Mouse (Mus musculus) left cerebral cortex, adult 2 months (tissue): Measurements from ENCODE around the gene Rbms1. TPM values are rescaled to one million over a fixed set of nuclear protein-coding genes. Genes with fewer than 3 reads are reported as not detected.

Source experiments
- DNase-seq, 2 experiments: peaks; one replicate each; pipeline ENCODE4 v3.0.0; 2021 to 2022; ENCODE audit warnings: low spot score in 2 of 2, mixed read lengths in 1 of 2; ENCODE audit errors: extremely low spot score in 1 of 2
- H3K27ac ChIP-seq: fragments of 200-600 bp; 2 replicates; pipeline ENCODE4 v1.8.1; 2022
- H3K4me3 ChIP-seq: fragments of 200-600 bp; 2 replicates; pipeline ENCODE4 v1.8.1; 2022
- CTCF ChIP-seq: fragments of 200-600 bp; IDR thresholded peaks from 2 replicates; pipeline ENCODE4 v1.8.1; 2022; ENCODE audit warnings: antibody characterized with exemption, mild to moderate bottlenecking, moderate library complexity
- intact Hi-C: fragments of 180-260 bp; cut with DNase I; formaldehyde crosslinking; loops from one replicate; pipeline ENCODE4 v1.15.1; 2025
- long read RNA-seq, 2 experiments: library from polyadenylated mRNA; stranded (forward); transcript quantifications; one replicate each; pipeline ENCODE4 v2.0.0; 2021; ENCODE audit warnings: borderline mapping rate in 2 of 2
- total RNA-seq, 2 experiments: library from RNA; stranded (reverse); gene quantifications; 2 replicates each; pipeline ENCODE4 v1.2.3; 2021

Gene Rbms1
- 10 to 100 TPM; 19.4 to 20.2 TPM for total RNA-seq
- long read RNA-seq, experiment 1, full-length matches to known transcripts, result 6 of 11 reads
- long read RNA-seq, experiment 1, partial matches to known transcripts, result 0 of 11 reads
- long read RNA-seq, experiment 1, other reads (novel, unspliced or antisense), result 5 of 11 reads
- long read RNA-seq, experiment 2, full-length matches to known transcripts, result 4 of 9 reads
- long read RNA-seq, experiment 2, partial matches to known transcripts, result 0 of 9 reads
- long read RNA-seq, experiment 2, other reads (novel, unspliced or antisense), result 5 of 9 reads

GRCm38 (mm10) chr2:60962671-60963421, at the start of gene Rbms1:
Gene Rbms1 (minus strand): TSS chr2:60963192.
- intact Hi-C loops, result loop anchor here (2.0 to 5.0 kb wide), 4 partner anchors 62 to 439 kb away; partner anchors contain the start of gene Itgb6
- DNase-seq, result peak; percentile 56 to 58
- Histone ChIP-seq H3K4me3 (peak within 1 kb of the TSS; percentile 91), H3K27ac (peak within 1 kb of the TSS; percentile 91)
- TF ChIP-seq CTCF, result no peak

GRCm38 (mm10) chr2:61012249-61012828, 49.3 kb upstream of the Rbms1 start:
- intact Hi-C loops, result no loop called here

GRCm38 (mm10) chr2:60986286-60986685, 23.3 kb upstream of the Rbms1 start:
- Histone ChIP-seq H3K27ac (no peak overlapping the region), H3K4me3 (no peak overlapping the region)
- DNase-seq, result no peak
- intact Hi-C loops, result no loop called here
- TF ChIP-seq CTCF, result no peak

More at GRCm38 (mm10) chr2:61012249-61012828, 49.3 kb upstream of the Rbms1 start:
- Histone ChIP-seq H3K4me3 (no peak overlapping the region), H3K27ac (no peak overlapping the region)
- TF ChIP-seq CTCF, result no peak
- no peak for DNase-seq

DNA sequence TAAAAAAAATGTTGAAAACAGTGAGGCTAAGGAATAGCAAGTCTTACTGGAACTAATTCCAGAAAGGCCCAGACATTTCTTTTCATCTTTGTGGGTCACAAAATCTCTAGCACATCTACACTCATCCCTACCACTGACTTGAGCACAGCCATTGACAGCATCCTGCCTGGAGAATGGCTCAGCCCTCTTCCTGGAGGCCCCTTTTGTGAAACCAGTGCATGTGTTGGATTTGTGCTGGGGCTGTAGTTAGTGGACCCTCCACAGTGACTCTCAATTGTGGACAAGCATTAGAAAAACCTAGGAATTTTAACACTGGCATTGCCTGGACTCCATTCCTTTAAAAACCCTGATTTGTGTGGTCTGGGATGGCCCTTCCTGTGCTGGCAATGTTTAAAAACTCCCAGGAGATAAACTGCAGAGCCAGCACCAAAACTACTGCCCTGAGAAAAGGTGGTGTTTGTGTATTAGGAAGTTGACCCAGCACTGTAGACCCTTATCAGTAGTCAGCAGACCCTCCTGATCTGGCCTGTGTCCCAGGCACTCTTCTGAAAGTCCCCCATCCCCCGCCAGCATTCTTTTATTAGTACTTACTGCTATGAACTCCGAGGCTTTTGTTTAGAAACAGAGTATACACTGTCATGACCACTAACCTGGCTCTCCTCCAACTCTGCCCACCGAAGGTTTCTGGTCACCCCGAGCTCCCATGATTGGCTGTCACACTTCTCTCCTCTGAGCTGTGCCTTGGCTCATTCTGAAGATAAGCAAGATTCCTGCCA, 15.7 kb upstream of the Rbms1 start:
- no peak for TF ChIP-seq CTCF
- intact Hi-C loops, result no loop called here
- DNase-seq, result no peak
- H3K4me3 ChIP-seq, result no peak overlapping the region
- no peak overlapping the region for H3K27ac ChIP-seq

GRCm38 (mm10) chr2:60972189-60972814, 9.3 kb upstream of the Rbms1 start:
- intact Hi-C loops, result no loop called here
- no peak for DNase-seq
- Histone ChIP-seq H3K27ac (no peak overlapping the region), H3K4me3 (no peak overlapping the region)
- TF ChIP-seq CTCF, result no peak

GRCm38 (mm10) chr2:60963616-60964015, 624 bp upstream of the Rbms1 start:
- DNase-seq, result no peak
- no peak for TF ChIP-seq CTCF
- Histone ChIP-seq H3K4me3 (peak overlapping the region; percentile 91), H3K27ac (peak overlapping the region; percentile 91)
- intact Hi-C loops, result loop anchor here (2.0 to 5.0 kb wide), 4 partner anchors 63 to 439 kb away; partner anchors contain the start of gene Itgb6

GRCm38 (mm10) chr2:60962001-60962670, 856 bp downstream of the Rbms1 start:
- peak overlapping the region; percentile 91 for H3K27ac ChIP-seq
- peak overlapping the region; percentile 91 for H3K4me3 ChIP-seq
- no peak for TF ChIP-seq CTCF
- DNase-seq, result peak in 1 of 2 experiments; percentile 14
- intact Hi-C loops, result loop anchor here (2.0 to 5.0 kb wide), 4 partner anchors 61 to 440 kb away; partner anchors contain the start of gene Itgb6

GRCm38 (mm10) chr2:60961281-60961680, 1.7 kb downstream of the Rbms1 start:
- H3K4me3 ChIP-seq, result peak overlapping the region; percentile 91; the same call in 1 of the 2 replicates
- intact Hi-C loops, result loop anchor here (5.0 kb wide), 3 partner anchors 159 to 441 kb away; partner anchors contain the start of gene Itgb6
- TF ChIP-seq CTCF, result no peak
- H3K27ac ChIP-seq, result no peak overlapping the region
- no peak for DNase-seq

GRCm38 (mm10) chr2:60948241-60948640, 14.8 kb downstream of the Rbms1 start:
- H3K4me3 ChIP-seq, result no peak overlapping the region
- intact Hi-C loops, result no loop called here
- H3K27ac ChIP-seq, result no peak overlapping the region
- TF ChIP-seq CTCF, result no peak
- DNase-seq, result no peak

- no peak for DNase-seq
- no peak for TF ChIP-seq CTCF
- no peak overlapping the region for H3K27ac ChIP-seq
- no peak overlapping the region for H3K4me3 ChIP-seq
- intact Hi-C loops, result no loop called here
These were observed 15.2 kb downstream of the Rbms1 start for GRCm38 (mm10) chr2:60947817-60948216.
